Mouse (Mus musculus) adrenal gland, postnatal 10 days (tissue): Measurements from ENCODE around the gene Foxm1. TPM values are rescaled to one million over a fixed set of nuclear protein-coding genes. Genes with fewer than 3 reads are reported as not detected.
"Not testable (repeated sequence)": the region's sequence is repeated elsewhere in the genome, so short reads cannot be mapped to it uniquely, and the experiment has no call there.

Source experiments
- DNase-seq: peaks from one replicate; pipeline ENCODE4 v3.0.0; 2021; ENCODE audit warnings: mixed read lengths
- total RNA-seq, 2 experiments: library from RNA; stranded (reverse); gene quantifications; 2 replicates each; pipeline ENCODE4 v1.2.3; 2021

The Foxm1 gene
- total RNA-seq, 2 experiments from 2014 or later, result 15.3 to 16.6 TPM

DNA sequence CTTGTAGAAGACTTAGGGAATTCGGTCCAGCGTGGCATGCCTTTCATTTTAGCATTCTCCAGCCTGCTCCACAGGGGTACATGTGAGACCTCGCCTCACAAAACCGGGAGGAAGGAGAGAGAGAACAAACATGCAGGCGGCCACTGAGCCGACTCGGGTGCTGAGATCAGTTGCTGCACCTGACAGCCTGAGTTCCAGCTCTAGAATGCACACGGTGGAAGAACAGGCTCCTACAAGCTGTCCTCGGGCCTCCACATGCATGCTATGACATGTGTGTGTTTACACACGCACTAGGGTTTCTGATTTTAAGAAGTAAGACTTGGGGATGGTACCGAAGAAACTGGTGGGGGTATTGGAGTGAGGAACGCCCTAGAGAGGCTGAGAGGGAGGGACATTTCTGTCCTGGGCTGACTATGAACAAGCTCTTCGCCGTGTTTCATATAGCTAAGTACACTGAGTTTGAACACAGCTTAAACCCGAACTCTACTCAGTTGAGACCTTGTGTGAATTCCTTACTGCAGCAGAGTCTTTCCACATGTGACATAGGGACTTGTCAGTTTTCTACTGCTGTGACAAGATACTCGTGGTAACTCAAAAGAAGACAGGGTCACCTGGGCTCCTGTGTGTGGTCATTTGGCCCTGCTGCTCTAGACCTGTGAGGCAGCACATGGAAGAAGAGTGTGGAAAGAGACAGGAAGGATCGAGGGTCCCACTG lies 13.8 kb downstream of the Foxm1 start:
- DNase-seq, result no peak

DNA sequence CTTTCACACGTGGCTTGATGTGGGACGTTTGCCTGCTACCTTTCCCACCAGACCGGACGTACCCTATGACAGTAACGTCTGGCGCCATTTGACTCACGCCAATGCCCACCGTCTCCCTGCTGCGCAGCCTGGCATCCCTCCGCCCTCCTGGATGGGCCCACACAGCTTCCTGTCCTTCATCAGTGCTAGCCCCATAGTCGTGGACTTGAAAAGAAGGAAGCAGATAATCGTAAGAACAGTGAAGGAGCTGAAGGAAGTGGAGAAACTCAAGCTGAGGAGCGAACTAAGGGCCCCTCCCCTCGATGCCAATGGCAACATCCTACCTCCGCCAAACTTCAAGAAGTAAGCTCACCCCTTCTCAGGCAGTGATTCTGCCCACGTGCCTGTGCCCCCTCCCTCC lies 16.9 kb downstream of the Foxm1 start:
- DNase-seq, result no peak

DNA sequence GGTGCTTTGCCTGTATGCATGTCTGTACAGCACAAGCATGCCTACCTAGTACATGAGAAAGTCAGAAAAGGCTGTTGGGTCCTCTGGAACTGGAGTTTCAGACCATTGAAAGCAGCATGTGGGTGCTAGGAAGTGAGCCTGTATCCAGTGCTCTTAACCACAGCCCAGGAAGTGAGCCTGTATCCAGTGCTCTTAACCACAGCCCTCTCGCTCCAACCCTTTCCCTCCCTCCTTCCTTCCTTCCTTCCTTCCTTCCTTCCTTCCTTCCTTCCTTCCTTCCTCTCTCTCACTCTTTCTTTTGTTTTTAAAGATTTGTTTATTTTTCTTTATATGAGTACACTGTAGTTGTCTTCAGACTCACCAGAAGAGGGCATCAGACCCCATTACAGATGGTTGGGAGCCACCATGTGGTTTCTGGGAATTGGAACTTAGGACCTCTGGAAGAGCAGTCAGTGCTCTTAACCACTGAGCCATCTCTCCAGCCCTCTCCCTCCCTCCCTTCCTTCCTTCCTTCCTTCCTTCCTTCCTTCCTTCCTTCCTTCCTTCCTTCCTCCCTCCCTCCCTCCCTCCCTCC lies 17.9 kb downstream of the Foxm1 start:
- DNase-seq, result not testable (repeated sequence)

DNA sequence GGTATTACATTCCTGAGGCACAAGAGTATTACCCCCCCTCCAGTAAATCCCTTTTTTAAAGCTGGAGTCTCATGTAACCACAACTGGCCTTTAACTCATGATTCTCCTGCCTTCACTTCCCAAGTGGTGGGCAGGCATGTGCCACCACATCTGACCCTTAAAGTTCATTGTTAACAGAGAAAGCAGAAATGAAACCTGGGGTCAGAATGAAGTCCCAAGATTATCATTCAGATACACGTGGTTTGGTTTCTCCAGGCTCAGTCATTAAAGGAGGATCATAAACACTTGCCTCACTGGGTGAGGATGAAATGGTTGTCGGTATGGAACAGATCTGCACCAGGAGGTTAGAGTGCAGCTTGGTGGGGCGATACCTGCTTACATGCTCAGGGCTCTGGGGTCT lies 18.5 kb downstream of the Foxm1 start:
- no peak for DNase-seq

DNA sequence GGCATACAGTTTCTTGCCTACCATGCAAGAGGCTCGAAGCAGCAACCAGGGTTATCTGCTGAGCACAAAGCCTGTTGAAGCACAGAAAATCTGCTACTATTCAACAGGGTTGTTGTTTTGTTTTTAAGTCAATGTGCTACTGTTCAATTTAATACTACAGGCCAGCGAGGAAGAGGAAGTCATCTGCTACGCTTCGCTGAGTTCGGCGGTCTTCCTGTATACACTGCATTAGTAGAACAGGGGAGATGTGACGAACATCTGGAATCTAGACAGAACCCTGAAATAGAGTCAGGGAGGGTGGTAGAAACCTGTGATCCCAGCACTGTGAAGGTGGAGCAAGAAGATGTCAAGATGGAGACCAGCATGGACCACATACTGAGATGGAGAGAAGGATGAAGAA lies 21.0 kb downstream of the Foxm1 start:
- DNase-seq, result no peak

DNA sequence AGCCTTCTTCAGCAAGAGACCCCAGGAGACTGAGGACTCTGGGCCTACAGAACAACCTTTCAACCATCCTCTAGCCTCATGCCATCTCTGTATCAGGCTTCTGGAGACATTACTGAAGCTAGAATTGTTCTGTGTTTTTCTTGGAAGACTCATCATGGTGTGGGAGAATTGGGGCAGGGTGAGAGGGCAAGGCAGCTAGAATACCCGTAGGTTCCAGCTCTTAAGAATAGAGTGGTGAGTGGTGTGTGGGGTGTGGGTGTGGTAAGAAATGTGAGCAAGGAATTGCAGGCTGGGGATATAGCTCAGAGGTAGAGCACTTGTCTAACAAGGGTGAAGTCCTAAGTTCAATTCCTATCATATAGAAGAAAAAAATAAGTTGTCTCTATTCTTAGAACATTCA lies 22.3 kb downstream of the Foxm1 start:
- DNase-seq, result no peak

DNA sequence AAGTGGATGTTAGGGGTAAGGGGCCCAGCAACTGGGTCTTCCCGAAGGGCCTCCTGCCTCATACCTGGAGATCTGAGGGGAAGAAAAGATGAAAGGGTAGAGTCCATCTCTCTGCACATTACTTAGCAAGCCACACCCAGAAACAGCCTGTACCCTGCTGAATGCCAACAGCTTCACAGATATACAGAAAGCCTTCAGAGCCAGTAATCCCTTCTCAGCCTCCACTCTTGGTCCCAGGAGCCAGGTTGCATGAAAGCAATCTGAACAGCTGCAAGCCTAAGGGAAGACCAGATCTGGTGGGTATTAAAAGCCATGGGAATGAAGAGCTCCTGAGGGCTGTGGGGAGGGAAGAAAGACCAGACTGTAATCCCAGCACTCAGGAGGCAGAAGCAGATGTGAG lies 26.4 kb downstream of the Foxm1 start:
- DNase-seq, result no peak

DNA sequence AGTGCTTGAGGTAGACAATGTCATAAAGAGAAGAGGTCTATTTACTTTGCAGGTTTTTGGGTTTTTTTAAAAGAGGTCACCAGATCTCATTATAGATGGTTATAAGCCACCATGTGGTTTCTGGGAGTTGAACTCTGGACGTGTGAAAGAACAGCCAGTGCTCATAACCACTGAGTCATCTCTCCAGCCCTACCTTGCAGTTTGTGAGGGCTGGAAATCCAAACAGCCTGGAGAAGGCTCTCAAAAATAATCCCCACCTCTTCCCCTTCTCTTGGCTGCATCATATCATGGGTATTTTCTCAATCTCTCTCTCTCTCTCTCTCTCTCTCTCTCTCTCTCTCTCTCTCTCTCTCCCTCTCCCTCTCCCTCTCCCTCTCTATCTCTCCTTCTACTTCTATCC lies 27.9 kb downstream of the Foxm1 start:
- DNase-seq, result no peak

DNA sequence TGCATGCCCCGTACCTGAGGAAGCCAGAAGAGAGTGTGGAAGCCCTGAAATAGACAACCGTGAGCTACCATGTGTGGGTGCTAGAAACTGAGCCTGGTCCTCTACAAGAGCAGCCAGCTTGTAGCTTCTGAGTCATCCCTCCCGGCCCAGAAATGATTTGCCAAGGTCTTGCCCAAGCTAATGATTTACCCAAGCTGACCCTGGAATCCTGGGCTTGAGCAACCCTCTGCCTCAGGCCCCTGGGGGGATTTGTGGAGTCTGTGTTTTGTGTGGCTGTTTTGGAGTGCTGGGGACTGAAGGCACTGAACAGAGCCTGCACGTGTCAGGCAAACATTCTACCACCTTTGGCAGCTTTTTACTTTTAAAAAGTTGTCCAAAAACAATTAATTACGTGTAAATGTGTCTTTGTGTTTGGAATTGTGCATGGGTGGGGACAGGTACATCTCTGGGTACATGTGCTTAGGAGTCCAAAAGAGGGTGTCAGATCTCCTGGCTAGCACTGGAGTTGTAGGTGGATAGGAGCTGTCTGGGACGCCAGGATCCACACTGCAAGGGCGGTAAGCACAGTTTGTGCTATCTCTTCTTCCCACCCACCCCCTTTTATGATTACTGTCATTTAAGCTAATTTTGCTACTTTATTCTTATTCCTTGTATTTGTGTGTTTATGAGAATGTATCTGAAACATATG lies 35.0 kb downstream of the Foxm1 start:
- DNase-seq, result peak; percentile 77

DNA sequence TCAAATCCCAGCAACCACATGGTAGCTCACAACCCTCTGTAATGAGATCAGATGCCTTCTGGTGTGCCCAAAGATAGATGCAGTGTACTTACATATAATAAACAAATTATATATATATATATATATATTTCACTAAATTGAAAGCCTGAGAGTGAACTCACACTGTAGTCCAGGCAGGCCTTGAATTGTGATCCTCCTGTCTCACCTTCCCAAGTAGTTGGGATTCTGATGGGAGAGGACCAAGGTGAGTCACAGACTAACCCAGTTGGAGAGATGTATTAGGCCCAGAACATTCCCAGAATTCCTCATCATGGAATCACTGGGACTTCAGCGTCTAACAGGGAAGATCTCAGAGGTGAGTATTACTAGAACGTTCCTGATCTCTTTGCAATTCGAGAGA lies 36.2 kb downstream of the Foxm1 start, which contains the start of gene Nrip2:
TSS of gene Nrip2 (plus strand) at position 301 of the 400 bp plus-strand sequence.
- no peak for DNase-seq

DNA sequence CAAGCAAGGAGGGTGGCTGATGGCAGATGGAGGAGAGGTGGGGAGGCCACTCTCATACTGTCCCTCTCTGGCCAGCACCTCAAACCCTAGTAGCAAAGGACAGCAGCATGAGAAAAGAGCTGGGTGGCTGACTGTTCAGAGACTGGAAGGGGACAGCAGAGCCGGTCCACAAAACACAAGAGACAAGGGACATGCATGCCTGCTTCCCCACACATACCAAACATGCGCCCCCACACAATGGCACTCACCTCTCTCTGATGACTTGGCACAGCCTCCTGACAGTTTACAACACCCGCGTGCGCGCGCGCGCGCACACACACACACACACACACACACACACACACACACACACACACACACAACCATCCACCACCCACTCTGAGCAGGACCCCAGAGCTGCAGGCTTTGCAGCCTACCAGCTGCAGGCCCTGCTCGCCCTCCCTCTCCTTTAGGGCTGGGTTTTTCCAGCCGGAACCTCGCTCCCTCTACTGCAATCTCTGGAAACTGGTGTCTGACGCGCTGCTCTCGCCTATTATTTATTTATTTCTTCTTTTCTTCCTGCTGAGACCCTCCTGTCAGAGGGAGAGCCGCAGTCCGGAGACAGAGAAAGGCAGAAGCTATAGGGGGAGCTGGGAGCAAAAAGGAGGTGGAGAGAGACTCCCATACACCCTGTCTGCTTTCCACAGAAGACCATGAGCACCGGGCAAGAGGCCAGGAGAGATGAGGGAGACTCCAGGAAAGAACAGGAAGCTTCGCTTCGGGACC lies 36.8 kb downstream of the Foxm1 start:
- DNase-seq, result peak; percentile 67

DNA sequence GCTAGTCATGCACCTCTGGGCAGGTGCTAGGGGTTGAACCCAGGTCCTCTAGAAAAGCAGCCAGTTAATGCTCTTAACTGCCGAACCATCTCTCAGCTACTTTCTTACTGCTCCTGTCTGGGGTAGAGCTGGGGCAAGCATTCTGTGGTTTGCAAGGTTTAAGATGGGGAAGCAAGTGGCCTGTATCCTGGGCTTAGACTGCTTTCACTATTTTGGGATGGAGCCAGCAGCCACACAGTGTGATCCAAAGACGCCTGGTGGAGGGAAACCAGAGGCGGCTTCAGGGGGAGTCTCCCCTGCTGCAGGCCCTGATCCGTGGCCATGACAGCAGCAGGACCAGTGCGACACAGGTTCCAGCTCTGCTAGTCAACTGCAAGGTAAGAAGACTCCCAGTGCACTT lies 41.9 kb downstream of the Foxm1 start:
- DNase-seq, result no peak

DNA sequence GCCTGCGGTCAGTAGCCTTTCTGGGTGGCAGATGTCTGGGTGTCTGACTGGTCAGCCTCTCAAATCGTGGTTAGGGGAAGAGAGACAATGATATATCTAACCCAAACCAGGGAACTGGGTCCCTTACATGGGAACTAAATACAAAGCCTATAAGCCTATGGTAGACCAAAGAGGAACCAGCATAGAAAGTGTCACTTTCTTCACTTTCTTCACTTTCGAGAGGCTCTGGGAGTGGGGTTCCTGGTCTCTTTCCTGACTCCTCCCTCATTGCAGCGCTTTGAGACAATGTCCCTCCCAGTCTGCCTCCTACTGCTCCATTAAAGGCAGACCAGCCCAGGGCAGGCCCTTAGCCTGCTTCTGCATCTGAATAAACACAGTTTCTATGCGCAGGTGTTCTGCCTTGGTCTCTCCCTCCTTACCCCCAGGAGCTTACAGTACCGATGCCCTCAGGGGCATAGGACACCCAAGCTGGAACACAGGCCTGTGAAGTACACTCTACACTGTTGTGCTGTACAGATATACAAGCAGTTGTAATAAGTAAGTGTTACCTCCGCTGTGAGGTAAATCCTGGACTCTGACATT lies 45.9 kb downstream of the Foxm1 start:
- no peak for DNase-seq

DNA sequence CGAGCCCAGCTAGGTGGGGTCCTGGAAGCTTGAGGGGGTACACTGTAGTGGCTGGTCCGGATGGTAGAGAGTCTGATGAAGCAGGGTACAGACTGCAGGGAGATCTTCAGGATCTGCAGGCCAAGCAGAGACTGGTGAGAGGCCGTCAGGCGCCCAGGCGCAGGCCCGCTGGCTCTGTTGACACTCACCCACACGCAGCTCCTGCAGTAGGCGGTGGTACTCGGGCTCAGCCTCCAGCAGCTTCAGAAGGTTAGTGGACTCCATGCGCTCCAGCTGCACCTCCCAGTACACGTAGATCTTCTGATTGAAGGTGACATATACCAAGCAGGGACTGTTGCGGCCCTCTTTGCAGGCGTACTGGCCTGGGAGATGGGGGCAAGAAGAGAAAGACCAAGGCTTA lies 47.5 kb downstream of the Foxm1 start:
- DNase-seq, result no peak

DNA sequence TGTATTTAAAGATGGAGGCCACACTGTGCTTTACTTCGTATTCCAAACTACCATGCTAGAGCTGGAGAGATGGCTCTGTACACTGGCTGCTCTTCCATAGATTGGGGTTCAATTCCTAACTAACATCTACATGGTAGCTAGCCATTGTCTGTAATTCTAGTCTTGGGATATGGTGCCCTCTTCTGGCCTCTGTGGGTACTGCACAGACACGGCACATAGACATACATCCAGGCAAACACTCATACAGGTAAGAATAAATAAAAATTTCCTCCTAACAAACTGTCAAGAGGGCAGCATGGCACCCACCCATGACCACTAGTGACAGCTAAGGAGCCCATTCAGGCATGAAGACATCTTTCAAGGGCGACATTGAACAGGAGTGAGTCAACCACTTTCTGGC lies 48.3 kb downstream of the Foxm1 start:
- peak; percentile 85 for DNase-seq

DNA sequence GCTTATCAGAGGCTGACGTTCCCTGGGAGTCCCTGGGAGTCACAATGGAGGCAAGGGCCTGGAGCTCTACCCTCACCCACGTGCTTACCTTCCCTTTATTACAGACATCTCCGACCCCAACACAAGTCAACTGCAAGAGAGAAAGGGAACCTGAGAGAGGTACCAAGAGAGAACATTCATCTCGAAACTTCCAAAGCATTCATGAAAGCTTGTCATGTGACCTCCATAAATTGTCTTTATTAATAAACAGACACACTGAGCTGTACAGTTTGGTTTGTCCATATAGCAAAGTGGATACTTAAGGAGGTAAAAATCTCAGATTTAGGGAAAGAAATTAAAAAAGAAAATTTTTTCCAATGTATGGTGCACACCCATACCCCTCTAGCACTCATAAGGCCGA lies 53.4 kb downstream of the Foxm1 start:
- no peak for DNase-seq

DNA sequence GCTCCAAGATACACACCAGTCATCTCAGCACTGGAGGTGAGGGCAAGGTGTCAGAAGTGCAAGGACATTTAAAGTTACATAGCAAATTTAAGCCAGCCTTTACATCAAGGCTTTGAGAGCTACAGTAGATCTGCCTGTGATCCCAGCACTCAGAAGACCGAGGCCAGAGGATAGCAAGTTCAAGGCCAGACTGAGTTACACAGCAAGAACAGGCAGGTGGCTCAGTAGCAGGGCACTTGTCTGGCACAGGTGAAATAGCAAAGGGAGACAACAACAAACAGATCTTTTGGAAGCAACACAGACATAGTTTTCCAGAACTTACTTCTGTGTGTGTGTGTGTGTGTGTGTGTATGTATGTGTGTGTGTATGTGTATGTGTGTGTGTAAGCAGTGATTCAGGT lies 55.3 kb downstream of the Foxm1 start:
- DNase-seq, result no peak

DNA sequence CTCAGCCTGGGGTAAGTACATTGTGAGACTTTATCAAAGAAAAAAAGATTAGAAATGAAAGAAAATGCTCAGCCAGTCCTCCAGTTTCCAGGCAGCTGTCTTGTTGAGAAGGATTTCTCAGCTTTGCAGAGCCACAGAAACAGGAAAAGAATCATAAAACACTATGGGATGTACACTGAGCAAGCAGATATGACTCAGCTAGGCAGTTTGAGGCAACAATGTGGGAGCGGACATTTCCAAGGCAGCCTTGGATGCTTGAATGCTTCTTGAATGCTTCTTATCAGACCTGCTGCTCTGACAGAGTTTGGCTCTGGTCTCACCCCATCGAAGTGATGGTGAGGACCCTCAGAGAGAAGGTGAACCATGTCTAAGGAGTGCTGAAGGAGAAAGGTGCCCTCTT lies 58.3 kb downstream of the Foxm1 start:
- DNase-seq, result no peak

DNA sequence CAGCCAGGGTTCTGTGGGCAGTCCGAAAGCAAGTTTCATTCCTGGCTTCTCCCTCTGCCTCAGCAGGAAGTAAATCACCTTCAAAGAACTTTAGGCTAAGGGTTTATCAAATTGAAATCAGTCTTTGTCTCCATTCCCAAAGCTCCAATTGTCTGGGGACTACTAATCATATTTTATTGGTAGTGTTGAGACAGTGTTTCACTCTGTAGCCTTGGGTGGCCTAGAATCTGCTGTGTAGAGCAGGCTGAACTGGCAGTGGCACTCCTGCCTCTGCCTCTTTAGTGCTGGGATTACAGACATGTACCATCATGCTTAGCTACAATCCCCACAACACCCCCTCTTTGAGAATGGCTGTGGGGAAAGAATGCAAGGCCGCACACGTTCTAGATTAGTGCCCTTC lies 58.7 kb downstream of the Foxm1 start:
- DNase-seq, result no peak

DNA sequence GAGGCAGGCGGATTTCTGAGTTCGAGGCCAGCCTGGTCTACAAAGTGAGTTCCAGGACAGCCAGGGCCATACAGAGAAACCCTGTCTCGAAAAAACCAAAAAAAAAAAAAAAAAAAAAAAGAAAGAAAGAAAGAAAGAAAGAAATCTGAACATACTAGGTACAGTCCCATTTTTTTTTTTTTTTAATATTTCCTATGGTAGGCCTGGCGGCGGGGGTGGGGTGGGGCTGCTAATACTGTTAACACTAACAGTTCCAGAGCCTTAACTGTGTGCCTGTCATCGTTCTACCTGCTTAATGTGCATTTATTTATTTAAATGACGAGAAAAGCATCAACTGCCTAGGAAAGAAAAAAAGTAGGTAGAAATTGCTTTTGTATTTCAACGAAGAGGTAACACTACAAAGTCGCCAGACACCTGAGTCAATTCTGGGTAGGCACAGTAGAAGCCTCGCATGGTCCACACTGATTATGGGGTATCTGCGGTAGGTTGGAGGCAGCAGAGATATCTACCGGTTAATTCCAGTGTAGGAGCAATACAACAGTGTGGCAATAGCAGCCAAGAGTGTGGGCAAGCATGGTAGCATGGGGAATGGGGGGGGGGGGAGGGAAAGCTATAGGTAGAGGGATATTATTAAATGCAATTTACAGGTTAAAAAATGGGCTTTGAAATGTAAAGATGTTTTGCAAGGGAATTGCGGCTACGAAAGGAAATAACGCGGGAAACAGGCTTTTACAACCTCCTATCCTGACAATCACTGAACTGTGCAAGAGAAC lies 60.9 kb downstream of the Foxm1 start:
- no peak for DNase-seq

DNA sequence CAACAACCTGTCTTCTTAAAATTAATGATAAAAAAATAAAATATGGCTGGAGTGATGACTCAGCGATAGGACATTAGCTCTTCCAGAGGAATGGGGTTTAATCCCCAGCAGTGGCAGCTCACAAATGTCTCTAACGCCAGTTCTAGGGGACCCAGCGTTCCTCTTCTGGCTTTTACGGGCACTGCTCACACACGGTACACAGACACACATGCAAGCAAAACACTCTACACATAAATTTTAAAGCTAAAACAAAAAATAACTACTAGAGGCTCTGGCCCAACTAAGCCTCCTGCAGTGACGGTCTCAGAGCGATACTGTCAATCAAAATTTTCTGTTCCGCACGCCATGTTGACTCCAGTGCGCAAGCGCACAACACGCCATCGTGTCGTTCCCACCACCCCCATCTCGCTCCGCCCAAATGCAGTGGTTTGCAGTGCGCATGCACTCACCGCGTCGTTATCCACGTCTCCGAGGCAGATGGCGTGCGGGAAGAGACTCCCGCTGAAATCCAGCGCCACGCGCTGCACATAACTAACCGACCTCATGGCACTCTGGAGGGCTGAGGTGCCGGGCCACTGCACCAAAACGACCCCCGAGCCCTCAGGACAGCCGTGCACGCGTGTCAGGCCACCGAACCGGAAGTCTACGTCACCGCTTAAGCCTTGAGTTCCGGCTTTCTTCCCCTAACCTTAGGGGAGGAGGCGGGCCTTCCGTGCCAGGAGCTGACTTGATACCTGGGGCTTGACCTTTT lies 61.7 kb downstream of the Foxm1 start, which contains the start of gene Itfg2:
TSS of gene Itfg2 (minus strand) at position 663 of the 751 bp plus-strand sequence.
- peak; percentile 96 for DNase-seq
